Mouse (Mus musculus) heart, adult 9 months (tissue): ENCODE results near the gene Rcn1.

Source experiments
- DNase-seq, 2 experiments: peaks; one replicate each; pipeline ENCODE4 v3.0.0; 2022; ENCODE audit warnings: low spot score in 2 of 2

Gene Rcn1

GRCm38 (mm10) chr2:105399085-105399891 is at the start of gene Rcn1:
Gene Rcn1, minus strand, starts transcription at chr2:105399319.
- peak; percentile 82 for DNase-seq

- DNase-seq, result no peak
These were observed 45.0 kb upstream of the Rcn1 start for GRCm38 (mm10) chr2:105444072-105444471.

GRCm38 (mm10) chr2:105439022-105439421 is 39.9 kb upstream of the Rcn1 start:
- no peak for DNase-seq

- no peak for DNase-seq
These were observed 39.4 kb upstream of the Rcn1 start for GRCm38 (mm10) chr2:105438525-105438924.

- no peak for DNase-seq
These were observed 33.8 kb upstream of the Rcn1 start for GRCm38 (mm10) chr2:105432927-105433326.

GRCm38 (mm10) chr2:105430373-105430772 is 31.3 kb upstream of the Rcn1 start:
- no peak for DNase-seq

GRCm38 (mm10) chr2:105429899-105430298 is 30.8 kb upstream of the Rcn1 start:
- no peak for DNase-seq

GRCm38 (mm10) chr2:105428467-105428866 is 29.3 kb upstream of the Rcn1 start:
- DNase-seq, result no peak

GRCm38 (mm10) chr2:105428029-105428428 is 28.9 kb upstream of the Rcn1 start:
- DNase-seq, result peak; percentile 15 to 62

- DNase-seq, result no peak
These were observed 28.3 kb upstream of the Rcn1 start for GRCm38 (mm10) chr2:105427447-105427846.

- DNase-seq, result no peak
These were observed 19.6 kb upstream of the Rcn1 start for GRCm38 (mm10) chr2:105418629-105419227.

GRCm38 (mm10) chr2:105417663-105418062 is 18.5 kb upstream of the Rcn1 start:
- DNase-seq, result no peak

GRCm38 (mm10) chr2:105416660-105417348 is 17.7 kb upstream of the Rcn1 start:
- no peak for DNase-seq

GRCm38 (mm10) chr2:105416046-105416659 is 17.0 kb upstream of the Rcn1 start:
- DNase-seq, result no peak

- no peak for DNase-seq
These were observed 15.2 kb upstream of the Rcn1 start for GRCm38 (mm10) chr2:105414309-105414708.

- no peak for DNase-seq
These were observed 10.1 kb upstream of the Rcn1 start for GRCm38 (mm10) chr2:105409253-105409652.

GRCm38 (mm10) chr2:105408511-105408910 is 9.4 kb upstream of the Rcn1 start:
- peak; percentile 59 to 61 for DNase-seq

GRCm38 (mm10) chr2:105402180-105402579 is 3.1 kb upstream of the Rcn1 start:
- no peak for DNase-seq

GRCm38 (mm10) chr2:105400558-105400957 is 1.4 kb upstream of the Rcn1 start:
- no peak for DNase-seq

GRCm38 (mm10) chr2:105398636-105399084 is 459 bp downstream of the Rcn1 start:
- DNase-seq, result peak; percentile 49 to 70

GRCm38 (mm10) chr2:105397446-105398211 is 1.5 kb downstream of the Rcn1 start:
- no peak for DNase-seq
